In genomic region chr5:115275998-115276397, GRCm38 (mm10) we compare ENCODE assay signal across 8 mouse cellular contexts. TPM values are rescaled to one million over a fixed set of nuclear protein-coding genes. Genes with fewer than 3 reads are reported as not detected.
A peak's percentile ranks its signal among the peaks of the same experiment; 100 is the strongest.
DNase-seq lines count a peak whose midpoint lies in the region.

No protein-coding gene starts in this region.

- no peak overlapping the region for H3K4me3 ChIP-seq in limb, embryonic 10.5 days

- no peaks in the 10 kb centered on the region for H3K9me3 ChIP-seq in limb, embryonic 10.5 days (replicated peaks)

- DNase-seq in adrenal gland, postnatal 10 days, result peak; percentile 42
- DNase-seq in adrenal gland, adult 2 months, result no peak
- DNase-seq in left cerebral cortex, postnatal 4 days, result peak; percentile 31
- DNase-seq in left cerebral cortex, postnatal 36 days (ENCODE audit: low spot score in 2 of 2), result no peak
- DNase-seq in limb, embryonic 10.5 days (ENCODE audit: low spot score), result peak; percentile 71
- DNase-seq in testis, postnatal 10 days (ENCODE audit: low spot score), result peak; percentile 65
- no peak for DNase-seq in right cerebral cortex, postnatal 10 days (ENCODE audit: low spot score in 2 of 2)
- DNase-seq in layer of hippocampus, adult 9-11 months, result no peak

- WGBS in limb, embryonic 10.5 days, result 32% methylated on average over 14 of the region's 14 CpGs

- intact Hi-C loops in left cerebral cortex, postnatal 4 days (cut with DNase I), result no loop called here
- intact Hi-C loops in left cerebral cortex, postnatal 36 days (cut with DNase I), result loop anchor here (2.0 kb wide), 1 partner anchor 25 kb away; the partner anchor contains the start of gene Dynll1

- no peak overlapping the region for H3K27ac ChIP-seq in limb, embryonic 10.5 days

- H3K4me1 ChIP-seq in limb, embryonic 10.5 days, result peaks cover 24% of the 10 kb centered on the region

- no peaks in the 10 kb centered on the region for H3K27me3 ChIP-seq in limb, embryonic 10.5 days (ENCODE audit: low read depth, poor library complexity, severe bottlenecking)

- H3K36me3 ChIP-seq in limb, embryonic 10.5 days, result 0 out of 2 replicates have a peak, but pooled peaks cover 2% of the 10 kb centered on the region

RNA-seq across cellular contexts. Expression of gene Rnf10, which starts 3.3 kb away (rescaled TPM):
- 100 to 1,000 TPM; 228 to 254 TPM for total RNA-seq in adrenal gland, postnatal 10 days (2021)
- 100 to 1,000 TPM; 225 to 258 TPM for total RNA-seq in adrenal gland, adult 2 months (2021)
- polyA plus RNA-seq in adrenal gland, adult 2 months (2012; rRNA removed), result 212 and 287 TPM in 2 replicates
- 100 to 1,000 TPM; 262 to 280 TPM for total RNA-seq in left cerebral cortex, postnatal 4 days (2021)
- 100 to 1,000 TPM; 247 to 258 TPM for total RNA-seq in left cerebral cortex, postnatal 36 days (2021)
- 159 and 160 TPM in 2 replicates for polyA plus RNA-seq in limb, embryonic 10.5 days (2016; fragmentation: Nextera tagmentation; extraction: Ambion mirVana)

RNA-seq across cellular contexts. Expression of gene Coq5, which starts 3.5 kb away (rescaled TPM):
- 100 to 1,000 TPM in 1 of 2 experiments, 10 to 100 TPM in 1; 90.7 to 114 TPM for total RNA-seq in adrenal gland, postnatal 10 days (2021)
- total RNA-seq in adrenal gland, adult 2 months (2021), result 10 to 100 TPM; 52.5 to 68.0 TPM
- polyA plus RNA-seq in adrenal gland, adult 2 months (2012; rRNA removed), result 14.6 and 15.7 TPM in 2 replicates
- 10 to 100 TPM; 29.7 to 33.8 TPM for total RNA-seq in left cerebral cortex, postnatal 4 days (2021)
- total RNA-seq in left cerebral cortex, postnatal 36 days (2021), result 10 to 100 TPM; 38.1 to 40.1 TPM
- 54.1 and 57.2 TPM in 2 replicates for polyA plus RNA-seq in limb, embryonic 10.5 days (2016; fragmentation: Nextera tagmentation; extraction: Ambion mirVana)

RNA-seq across cellular contexts. Expression of gene Dynll1, which starts 24.8 kb away (rescaled TPM):
- total RNA-seq in adrenal gland, postnatal 10 days (2021), result 100 to 1,000 TPM; 243 to 258 TPM
- 100 to 1,000 TPM; 220 to 347 TPM for total RNA-seq in adrenal gland, adult 2 months (2021)
- polyA plus RNA-seq in adrenal gland, adult 2 months (2012; rRNA removed), result 38.0 and 45.1 TPM in 2 replicates
- total RNA-seq in left cerebral cortex, postnatal 4 days (2021), result 100 to 1,000 TPM; 678 to 766 TPM
- 100 to 1,000 TPM; 638 to 644 TPM for total RNA-seq in left cerebral cortex, postnatal 36 days (2021)
- polyA plus RNA-seq in limb, embryonic 10.5 days (2016; fragmentation: Nextera tagmentation; extraction: Ambion mirVana), result 1,816 and 1,865 TPM in 2 replicates

RNA-seq across cellular contexts. Expression of gene Pop5, which starts 40.4 kb away (rescaled TPM):
- 10 to 100 TPM; 86.6 to 97.6 TPM for total RNA-seq in adrenal gland, postnatal 10 days (2021)
- total RNA-seq in adrenal gland, adult 2 months (2021), result 10 to 100 TPM; 53.1 to 84.0 TPM
- polyA plus RNA-seq in adrenal gland, adult 2 months (2012; rRNA removed), result 194 and 250 TPM in 2 replicates
- 10 to 100 TPM; 27.4 to 31.8 TPM for total RNA-seq in left cerebral cortex, postnatal 4 days (2021)
- 100 to 1,000 TPM; 100 to 103 TPM for total RNA-seq in left cerebral cortex, postnatal 36 days (2021)
- 130 and 157 TPM in 2 replicates for polyA plus RNA-seq in limb, embryonic 10.5 days (2016; fragmentation: Nextera tagmentation; extraction: Ambion mirVana)

RNA-seq across cellular contexts. Expression of gene Srsf9, which starts 51.0 kb away (rescaled TPM):
- 10 to 100 TPM; 67.1 to 70.7 TPM for total RNA-seq in adrenal gland, postnatal 10 days (2021)
- 10 to 100 TPM; 45.8 to 70.1 TPM for total RNA-seq in adrenal gland, adult 2 months (2021)
- 29.1 and 40.4 TPM in 2 replicates for polyA plus RNA-seq in adrenal gland, adult 2 months (2012; rRNA removed)
- 10 to 100 TPM; 58.7 to 59.4 TPM for total RNA-seq in left cerebral cortex, postnatal 4 days (2021)
- total RNA-seq in left cerebral cortex, postnatal 36 days (2021), result 10 to 100 TPM; 62.5 to 70.6 TPM
- polyA plus RNA-seq in limb, embryonic 10.5 days (2016; fragmentation: Nextera tagmentation; extraction: Ambion mirVana), result 444 and 468 TPM in 2 replicates

Comparison
In these comparisons a context has a peak if more than half of its experiments do, and no peak if none do; other contexts are left out.
1. DNase-seq: peak in adrenal gland, postnatal 10 days (single experiment), left cerebral cortex, postnatal 4 days (single experiment), limb, embryonic 10.5 days (single experiment) and testis, postnatal 10 days (single experiment); none in adrenal gland, adult 2 months (single experiment), left cerebral cortex, postnatal 36 days (0 of 2), right cerebral cortex, postnatal 10 days (0 of 2) and layer of hippocampus, adult 9-11 months (single experiment).